Mouse (Mus musculus): Measurements from ENCODE around the gene Snap91. TPM values are rescaled to one million over a fixed set of nuclear protein-coding genes. Genes with fewer than 3 reads are reported as not detected.

Snap91 gene
- polyA plus RNA-seq, 1 experiment: not detected

- Histone ChIP-seq H3K27ac (replicated peaks; ENCODE audit: low read depth, low read length) (no peak overlapping the region), H3K4me1 (ENCODE audit: control insufficient read depth, insufficient read depth, insufficient read length, low read length) (no peaks in the 10 kb centered on the region), H3K4me3 (ENCODE audit: insufficient read depth, low read depth, low read length) (no peak overlapping the region)
Measured at GRCm38 (mm10) chr9:86791927-86792326, 88.5 kb downstream of the Snap91 start.

GRCm38 (mm10) chr9:86789186-86789585 is 91.3 kb downstream of the Snap91 start:
- Histone ChIP-seq H3K4me1 (ENCODE audit: control insufficient read depth, insufficient read depth, insufficient read length, low read length) (no peaks in the 10 kb centered on the region), H3K4me3 (ENCODE audit: insufficient read depth, low read depth, low read length) (no peak overlapping the region), H3K27ac (replicated peaks; ENCODE audit: low read depth, low read length) (no peak overlapping the region)

DNA sequence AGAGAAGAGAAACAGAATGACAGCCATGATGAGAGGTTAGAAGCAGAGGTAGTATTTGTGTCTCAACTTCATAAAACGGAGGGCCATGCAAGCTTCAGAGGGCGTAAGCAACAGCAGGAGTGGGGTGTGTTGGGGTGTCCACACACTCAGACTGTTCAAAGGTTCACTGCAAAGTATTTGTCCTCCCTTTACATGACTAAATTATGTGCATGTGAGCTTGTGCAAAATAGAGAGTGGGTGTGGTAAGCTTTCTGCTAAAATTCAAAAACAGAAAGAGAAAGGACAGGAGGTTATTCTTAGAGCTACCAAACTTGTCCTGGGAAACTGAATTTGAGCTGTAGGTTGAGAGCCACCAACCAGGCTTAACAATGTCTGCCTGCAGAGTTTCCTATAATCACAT is 97.6 kb downstream of the Snap91 start:
- no peak overlapping the region for H3K4me3 ChIP-seq (ENCODE audit: insufficient read depth, low read depth, low read length)
- H3K4me1 ChIP-seq (ENCODE audit: control insufficient read depth, insufficient read depth, insufficient read length, low read length): no peaks in the 10 kb centered on the region
- no peak overlapping the region for H3K27ac ChIP-seq (replicated peaks; ENCODE audit: low read depth, low read length)

DNA sequence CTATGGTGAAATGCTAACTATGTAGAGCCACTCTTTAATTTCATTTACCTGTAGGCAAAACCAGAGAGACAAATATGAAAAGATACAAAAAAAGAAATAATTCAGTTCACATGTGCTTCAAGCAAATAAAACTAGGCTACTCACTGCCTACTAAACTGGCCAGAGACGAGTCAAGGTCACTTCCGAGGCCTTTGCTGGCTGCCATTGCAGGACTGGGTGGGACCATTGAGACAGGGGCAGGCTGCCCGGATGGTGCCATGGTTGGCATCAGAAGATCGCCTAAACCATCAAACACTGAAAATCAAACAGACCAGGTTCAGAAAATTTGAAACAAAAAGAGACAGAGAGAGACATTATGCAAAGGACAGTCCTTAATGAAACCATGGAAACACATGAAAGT is 99.0 kb downstream of the Snap91 start:
- no peak overlapping the region for H3K4me3 ChIP-seq (ENCODE audit: insufficient read depth, low read depth, low read length)
- H3K4me1 ChIP-seq (ENCODE audit: control insufficient read depth, insufficient read depth, insufficient read length, low read length): no peaks in the 10 kb centered on the region
- no peak overlapping the region for H3K27ac ChIP-seq (replicated peaks; ENCODE audit: low read depth, low read length)

- Histone ChIP-seq H3K4me3 (ENCODE audit: insufficient read depth, low read depth, low read length) (no peak overlapping the region), H3K27ac (replicated peaks; ENCODE audit: low read depth, low read length) (no peak overlapping the region), H3K4me1 (ENCODE audit: control insufficient read depth, insufficient read depth, insufficient read length, low read length) (no peaks in the 10 kb centered on the region)
Measured at GRCm38 (mm10) chr9:86778212-86778611, 102.2 kb downstream of the Snap91 start.

- no peaks in the 10 kb centered on the region for H3K4me1 ChIP-seq (ENCODE audit: control insufficient read depth, insufficient read depth, insufficient read length, low read length)
- H3K27ac ChIP-seq (replicated peaks; ENCODE audit: low read depth, low read length): no peak overlapping the region
- H3K4me3 ChIP-seq (ENCODE audit: insufficient read depth, low read depth, low read length): no peak overlapping the region
Measured at GRCm38 (mm10) chr9:86777309-86777708, 103.1 kb downstream of the Snap91 start.

GRCm38 (mm10) chr9:86775374-86775773 is 105.1 kb downstream of the Snap91 start:
- no peak overlapping the region for H3K4me3 ChIP-seq (ENCODE audit: insufficient read depth, low read depth, low read length)
- no peak overlapping the region for H3K27ac ChIP-seq (replicated peaks; ENCODE audit: low read depth, low read length)
- H3K4me1 ChIP-seq (ENCODE audit: control insufficient read depth, insufficient read depth, insufficient read length, low read length): no peaks in the 10 kb centered on the region

DNA sequence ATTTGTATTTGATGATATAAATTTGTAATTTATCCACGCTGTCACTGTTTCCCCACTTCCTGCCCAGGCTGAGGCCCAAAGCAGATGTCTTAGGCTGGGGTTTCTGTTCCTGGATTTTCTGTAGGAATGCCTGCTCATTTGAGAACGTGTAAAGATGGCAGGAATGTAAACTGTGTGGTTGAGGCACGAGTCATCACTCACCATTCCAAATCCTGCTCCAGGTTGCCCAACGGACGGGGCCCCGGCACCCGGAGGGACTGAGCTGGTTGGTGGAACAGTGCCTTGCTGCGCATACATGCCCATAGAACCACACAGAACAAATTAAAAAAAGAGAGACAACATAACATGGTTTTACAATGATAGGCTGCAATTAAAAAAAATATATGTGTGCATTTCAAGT is 106.5 kb downstream of the Snap91 start:
- Histone ChIP-seq H3K4me3 (ENCODE audit: insufficient read depth, low read depth, low read length) (no peak overlapping the region), H3K4me1 (ENCODE audit: control insufficient read depth, insufficient read depth, insufficient read length, low read length) (no peaks in the 10 kb centered on the region), H3K27ac (replicated peaks; ENCODE audit: low read depth, low read length) (no peak overlapping the region)

DNA sequence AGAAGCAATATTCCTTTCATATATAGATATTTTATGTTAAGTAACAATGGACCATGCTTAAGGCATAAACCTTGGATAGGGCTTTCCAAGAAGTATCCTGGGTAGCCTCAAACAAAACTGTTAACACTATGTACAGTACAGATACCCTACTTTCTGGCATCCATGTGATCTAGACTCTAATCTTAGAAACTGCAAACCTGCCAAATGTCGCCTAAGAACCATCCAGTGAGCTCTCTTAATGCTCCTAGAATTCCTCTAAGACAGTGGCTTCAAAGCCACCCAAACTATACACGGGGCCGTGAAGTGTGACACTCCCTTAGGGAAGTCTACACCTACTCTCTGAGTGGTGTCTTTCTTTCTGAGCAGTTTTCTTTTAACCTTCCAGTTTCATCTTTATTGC is 107.6 kb downstream of the Snap91 start:
- Histone ChIP-seq H3K27ac (replicated peaks; ENCODE audit: low read depth, low read length) (no peak overlapping the region), H3K4me1 (ENCODE audit: control insufficient read depth, insufficient read depth, insufficient read length, low read length) (no peaks in the 10 kb centered on the region), H3K4me3 (ENCODE audit: insufficient read depth, low read depth, low read length) (no peak overlapping the region)

DNA sequence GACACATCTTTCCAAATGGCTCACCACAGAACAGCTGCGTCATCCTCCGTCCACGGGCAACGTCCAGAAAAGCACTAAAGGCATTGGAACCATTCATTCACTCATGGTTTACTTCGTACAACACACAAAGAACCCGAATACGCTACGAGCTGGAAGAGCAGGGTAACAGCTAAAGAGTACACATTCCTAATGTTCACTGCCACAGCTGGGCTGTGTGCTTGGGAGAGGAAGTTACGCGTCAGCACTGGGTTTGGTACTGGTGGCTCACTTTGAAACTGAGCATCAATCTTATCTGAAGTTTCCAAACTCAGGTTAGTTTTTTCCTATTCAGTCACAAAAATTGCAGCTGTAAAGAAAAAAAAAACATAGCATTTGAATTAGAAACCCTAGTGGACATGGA is 113.5 kb downstream of the Snap91 start:
- H3K27ac ChIP-seq (replicated peaks; ENCODE audit: low read depth, low read length): no peak overlapping the region
- H3K4me1 ChIP-seq (ENCODE audit: control insufficient read depth, insufficient read depth, insufficient read length, low read length): no peaks in the 10 kb centered on the region
- no peak overlapping the region for H3K4me3 ChIP-seq (ENCODE audit: insufficient read depth, low read depth, low read length)

DNA sequence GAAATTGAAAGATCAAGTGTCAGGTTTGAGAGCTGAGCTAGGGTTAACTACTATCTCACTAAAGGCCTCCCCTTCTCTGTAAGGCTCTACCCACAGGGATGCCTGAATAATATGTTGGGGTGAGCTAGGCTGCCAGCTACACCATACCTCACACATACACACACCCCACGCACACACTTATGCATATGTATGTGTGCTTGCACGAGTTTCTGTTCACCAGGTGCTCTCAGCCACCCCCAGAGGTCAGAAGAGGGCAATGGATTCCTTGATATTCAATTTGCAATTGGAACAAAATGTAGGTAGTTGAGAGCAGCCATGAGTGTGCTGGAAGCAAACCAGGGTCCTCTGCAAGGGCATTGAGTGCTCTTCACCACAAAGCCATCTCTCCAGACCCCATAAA is 116.5 kb downstream of the Snap91 start:
- no peaks in the 10 kb centered on the region for H3K4me1 ChIP-seq (ENCODE audit: control insufficient read depth, insufficient read depth, insufficient read length, low read length)
- H3K4me3 ChIP-seq (ENCODE audit: insufficient read depth, low read depth, low read length): no peak overlapping the region
- H3K27ac ChIP-seq (replicated peaks; ENCODE audit: low read depth, low read length): no peak overlapping the region

GRCm38 (mm10) chr9:86762477-86763376 is 117.7 kb downstream of the Snap91 start:
- Histone ChIP-seq H3K4me1 (ENCODE audit: control insufficient read depth, insufficient read depth, insufficient read length, low read length) (no peaks in the 10 kb centered on the region), H3K4me3 (ENCODE audit: insufficient read depth, low read depth, low read length) (no peak overlapping the region), H3K27ac (replicated peaks; ENCODE audit: low read depth, low read length) (no peak overlapping the region)

GRCm38 (mm10) chr9:86745926-86746581 is 134.4 kb downstream of the Snap91 start:
- Histone ChIP-seq H3K27ac (replicated peaks; ENCODE audit: low read depth, low read length) (no peak overlapping the region), H3K4me1 (ENCODE audit: control insufficient read depth, insufficient read depth, insufficient read length, low read length) (no peaks in the 10 kb centered on the region), H3K4me3 (ENCODE audit: insufficient read depth, low read depth, low read length) (no peak overlapping the region)

DNA sequence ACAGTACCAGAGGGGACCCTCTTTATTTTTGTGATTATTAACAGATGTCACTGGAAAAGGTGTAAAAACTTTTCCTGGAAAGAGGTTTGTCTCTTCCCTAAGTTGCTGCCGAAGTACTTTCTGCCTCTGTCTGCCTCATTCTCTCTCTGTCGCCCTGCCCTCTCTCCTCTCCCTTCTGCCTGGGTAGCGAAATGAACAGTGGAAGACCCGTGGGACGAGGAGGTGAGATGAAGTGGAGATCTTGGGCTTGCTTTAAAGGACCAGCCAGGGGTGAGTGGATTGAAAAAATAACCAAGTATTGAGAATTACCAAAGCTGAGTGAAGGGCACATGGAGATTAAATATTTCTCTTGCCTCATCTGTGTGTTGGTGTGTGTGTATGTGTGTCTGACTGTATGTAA is 136.4 kb downstream of the Snap91 start:
- Histone ChIP-seq H3K27ac (replicated peaks; ENCODE audit: low read depth, low read length) (no peak overlapping the region), H3K4me1 (ENCODE audit: control insufficient read depth, insufficient read depth, insufficient read length, low read length) (no peaks in the 10 kb centered on the region), H3K4me3 (ENCODE audit: insufficient read depth, low read depth, low read length) (no peak overlapping the region)

DNA sequence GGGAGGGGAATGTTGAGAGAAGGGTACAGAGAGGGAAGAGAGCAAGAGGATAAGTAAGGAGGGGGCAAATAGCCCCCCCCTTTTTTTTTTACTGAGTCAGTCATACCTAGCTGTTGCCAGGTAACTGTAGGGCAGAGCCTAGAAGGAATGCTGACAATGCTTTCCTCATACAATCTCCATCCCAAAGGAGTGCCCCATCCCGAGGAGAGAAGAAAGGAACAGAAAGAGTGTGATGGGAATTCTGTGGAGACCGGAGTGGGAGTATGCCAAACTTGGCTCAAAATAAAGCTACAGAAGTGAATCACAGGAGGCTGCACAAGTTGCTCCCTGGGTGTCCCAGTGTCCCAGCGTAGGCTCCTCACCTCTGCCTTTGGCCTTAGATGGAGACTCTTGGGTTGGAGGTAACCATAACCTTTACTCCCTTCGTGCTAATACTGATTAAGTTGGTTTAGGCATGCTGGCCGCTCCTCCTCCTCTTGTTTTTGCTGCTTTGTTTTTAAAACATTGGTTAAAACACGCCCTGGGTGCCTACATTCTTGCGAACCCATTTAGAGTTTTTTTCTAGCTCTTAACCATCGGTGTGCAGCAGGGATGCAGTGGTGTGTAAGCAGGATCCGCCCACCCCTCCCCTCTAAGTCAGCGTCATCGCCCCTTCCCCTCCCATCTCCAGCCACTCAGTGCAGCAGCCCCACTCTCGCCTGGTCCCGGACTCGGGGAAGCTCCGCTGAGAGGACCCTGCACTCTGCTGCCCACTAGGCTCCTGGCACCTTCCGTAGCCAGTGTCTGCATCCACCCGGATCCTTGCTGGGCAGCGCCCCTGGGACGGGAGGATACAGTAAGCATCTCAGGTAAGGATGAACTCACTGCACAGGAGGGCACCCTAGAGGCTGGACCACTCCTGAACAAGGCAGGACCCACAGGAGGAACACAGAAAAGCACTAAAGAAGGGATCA is 137.2 kb downstream of the Snap91 start, which contains the start of gene Prss35:
TSS of gene Prss35 (plus strand) at position 691 of the 953 bp plus-strand sequence.
- Histone ChIP-seq H3K4me1 (ENCODE audit: control insufficient read depth, insufficient read depth, insufficient read length, low read length) (no peaks in the 10 kb centered on the region), H3K4me3 (ENCODE audit: insufficient read depth, low read depth, low read length) (no peak within 1 kb of the TSS), H3K27ac (replicated peaks; ENCODE audit: low read depth, low read length) (no peak within 1 kb of the TSS)

All from brown adipose tissue, adult 24 weeks (tissue).